Mouse (Mus musculus) stomach, embryonic 14.5 days (tissue): ENCODE measurements around the gene Tet1. TPM values are rescaled to one million over a fixed set of nuclear protein-coding genes. Genes with fewer than 3 reads are reported as not detected.
A peak's percentile ranks its signal among the peaks of the same experiment; 100 is the strongest.

Source experiments
- ATAC-seq: fragments of 200-750 bp; cut with Nextera tagmentation; 2 replicates; pipeline ENCODE4 v1.8.0; 2017; ENCODE audit warnings: low read depth, moderate TSS enrichment; ENCODE audit not compliant: insufficient number of reproducible peaks, insufficient read depth, low FRiP score
- H3K27ac ChIP-seq: fragments of 300-500 bp; sonication (generic); 2 replicates; pipeline ENCODE4 v1.5.1; 2014; ENCODE audit warnings: mild to moderate bottlenecking, low read length, moderate library complexity, mixed read lengths
- H3K27me3 ChIP-seq: fragments of 300-500 bp; sonication (generic); 2 replicates; pipeline ENCODE4 v1.6.1; 2014; ENCODE audit warnings: low read length, control low read depth, mixed read lengths; ENCODE audit not compliant: control insufficient read depth, insufficient read depth
- H3K36me3 ChIP-seq: fragments of 300-500 bp; sonication (generic); 2 replicates; pipeline ENCODE4 v1.6.1; 2014; ENCODE audit warnings: mild to moderate bottlenecking, control low read depth, low read length, moderate library complexity, mixed read lengths; ENCODE audit not compliant: control insufficient read depth, insufficient read depth
- H3K4me1 ChIP-seq: fragments of 300-500 bp; sonication (generic); 2 replicates; pipeline ENCODE4 v1.6.1; 2014; ENCODE audit warnings: low read length, control low read depth, mixed read lengths; ENCODE audit not compliant: control insufficient read depth, insufficient read depth
- H3K4me2 ChIP-seq: fragments of 300-500 bp; sonication (generic); replicated peaks from 2 replicates; pipeline ENCODE4 v1.6.1; 2014; ENCODE audit warnings: low read depth, low read length, control low read depth
- H3K4me3 ChIP-seq: fragments of 300-500 bp; sonication (generic); 2 replicates; pipeline ENCODE4 v1.5.1; 2014; ENCODE audit warnings: low read depth, low read length, control low read depth
- H3K9ac ChIP-seq: fragments of 300-500 bp; sonication (generic); replicated peaks from 2 replicates; pipeline ENCODE4 v1.6.1; 2014; ENCODE audit warnings: low read depth, mild to moderate bottlenecking, control low read depth, low read length, moderate library complexity, mixed read lengths
- H3K9me3 ChIP-seq: fragments of 300-500 bp; sonication (generic); 2 replicates; pipeline ENCODE4 v1.6.1; 2016; ENCODE audit warnings: low read depth, low read length, control low read depth; ENCODE audit not compliant: control insufficient read depth
- WGBS: fragments of 180-500 bp; shearing (Covaris S2); extraction: QIAGEN DNeasy Blood & Tissue Kit; methylation state at CpG from one replicate; pipeline ENCODE4 v1.1.7; 2014; 5-methylcytosine and 5-hydroxymethylcytosine counted together
- polyA plus RNA-seq: library from polyadenylated mRNA; unstranded; fragments of >200 nt; fragmentation: Nextera tagmentation; extraction: Ambion mirVana; gene quantifications from 2 replicates; pipeline ENCODE4 v1.2.1, GENCODE M21; 2014

The Tet1 gene
- polyA plus RNA-seq, 1 experiment from 2014 or later: 33.3 TPM

DNA sequence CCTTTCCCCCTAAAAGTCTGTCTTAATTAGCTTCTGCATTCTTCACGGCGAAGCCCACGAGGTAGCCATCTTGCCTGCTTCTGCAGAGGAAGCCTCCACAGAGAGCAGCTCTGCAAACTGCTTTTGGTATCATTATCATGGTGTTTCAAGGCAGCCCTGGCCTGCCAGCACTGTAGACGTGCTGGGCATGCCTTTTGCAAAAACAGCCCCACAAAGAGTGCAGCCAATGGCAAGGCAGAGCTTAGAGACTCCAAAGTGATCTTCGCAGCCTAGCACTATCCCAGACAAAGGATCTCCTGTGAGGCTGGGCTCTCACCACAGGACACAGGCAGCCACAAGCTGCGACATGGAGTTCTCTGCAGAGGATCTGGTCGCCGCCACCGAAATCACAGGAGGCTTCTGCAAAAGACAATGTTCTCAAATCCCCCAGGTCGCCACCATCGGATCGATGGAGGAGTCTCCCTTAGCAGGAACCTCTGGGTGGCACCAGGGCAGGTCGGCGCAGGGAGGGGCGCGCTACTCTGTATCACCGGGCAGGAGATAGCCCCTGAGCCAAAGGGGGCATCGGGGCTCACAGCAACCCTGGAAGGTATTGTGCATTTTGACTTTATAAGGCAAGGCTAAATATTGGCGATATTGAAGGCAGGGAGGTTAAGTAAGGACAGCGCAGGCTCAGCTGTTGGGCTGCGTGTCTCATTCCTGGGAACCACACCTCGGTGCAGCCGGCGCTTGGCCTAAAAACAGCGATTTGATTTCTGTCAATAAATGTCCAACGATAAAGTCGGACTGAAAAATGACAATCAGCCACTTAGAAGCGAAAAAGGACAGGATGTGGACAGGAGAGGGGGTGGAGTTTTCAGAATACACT lies 43.4 kb downstream of the Tet1 start:
- WGBS: 2% methylated on average over 28 of the region's 28 CpGs
- Histone ChIP-seq H3K36me3 (no peaks in the 10 kb centered on the region), H3K4me3 (peak overlapping the region; percentile 40), H3K27ac (peak overlapping the region; percentile 87), H3K9ac (peak overlapping the region; percentile 57), H3K4me2 (peak overlapping the region; percentile 85), H3K27me3 (no peaks in the 10 kb centered on the region), H3K4me1 (peaks cover 13% of the 10 kb centered on the region; the same call in 1 of the 2 replicates), H3K9me3 (no peaks in the 10 kb centered on the region)
- peak; percentile 93 for ATAC-seq

DNA sequence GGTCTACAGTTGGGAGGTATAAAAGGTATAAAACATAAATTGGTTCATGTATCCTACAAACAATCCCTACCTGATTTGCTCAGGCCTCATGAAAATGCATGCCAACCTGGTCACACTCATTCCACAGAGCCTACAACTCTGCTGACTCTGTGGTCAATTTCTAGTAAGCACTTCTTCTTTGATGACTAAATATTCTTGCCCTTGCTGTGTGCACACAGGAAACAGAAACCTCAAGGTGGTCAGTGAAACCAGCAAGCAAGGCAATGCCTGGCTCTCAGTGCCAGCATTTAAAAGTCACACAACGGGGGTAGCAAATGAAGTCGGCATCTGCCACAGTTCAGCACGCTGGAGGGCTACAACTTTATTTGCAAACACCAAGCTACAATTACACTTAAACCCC lies 45.2 kb downstream of the Tet1 start:
- 60% methylated on average over 3 of the region's 3 CpGs for WGBS
- Histone ChIP-seq H3K9me3 (no peaks in the 10 kb centered on the region), H3K27ac (no peak overlapping the region), H3K27me3 (no peaks in the 10 kb centered on the region), H3K4me2 (peak overlapping the region; percentile 85), H3K4me1 (peaks cover 13% of the 10 kb centered on the region; the same call in 1 of the 2 replicates), H3K36me3 (no peaks in the 10 kb centered on the region), H3K4me3 (peak overlapping the region; percentile 40), H3K9ac (no peak overlapping the region)
- ATAC-seq: no peak

DNA sequence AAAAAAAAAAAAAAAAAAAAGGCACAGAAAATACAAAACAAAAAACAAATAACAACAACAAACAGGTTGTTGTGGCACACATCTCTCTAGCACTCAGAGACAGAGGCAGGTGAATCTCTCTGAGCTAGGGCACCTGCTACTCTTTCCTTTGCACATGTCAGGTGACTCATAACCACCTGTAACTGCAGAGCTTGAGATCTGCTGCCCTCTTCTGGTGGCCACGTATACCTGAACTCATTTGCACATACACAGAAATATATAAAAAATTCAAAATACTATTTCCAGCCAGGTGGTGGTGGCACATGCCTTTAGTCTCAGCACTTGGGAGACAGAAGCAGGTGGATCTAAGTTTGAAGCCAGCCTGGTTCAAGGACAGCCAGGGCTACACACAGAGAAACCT lies 46.4 kb downstream of the Tet1 start:
- peaks cover 13% of the 10 kb centered on the region; the same call in 1 of the 2 replicates for H3K4me1 ChIP-seq
- WGBS: 91% methylated on average over 1 of the region's 1 CpGs
- no peaks in the 10 kb centered on the region for H3K9me3 ChIP-seq

DNA sequence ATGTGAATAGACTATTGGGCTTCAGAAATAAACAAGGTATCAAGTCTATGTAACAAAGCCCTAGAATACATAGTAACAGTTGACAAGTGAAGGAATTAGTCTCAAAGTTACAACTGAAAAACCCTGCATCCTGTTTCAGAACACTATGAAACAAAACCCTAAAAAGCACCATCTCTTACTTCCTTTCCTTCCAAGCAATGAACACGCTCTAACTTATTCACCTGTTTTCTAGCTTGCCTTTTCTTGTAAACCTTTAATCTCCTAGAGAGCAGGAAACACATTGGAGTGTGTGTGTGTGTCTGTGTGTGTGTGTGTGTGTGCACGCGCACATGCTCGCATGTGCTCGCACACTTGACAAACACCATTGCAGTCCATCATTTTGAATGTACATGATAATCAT lies 49.8 kb downstream of the Tet1 start:
- H3K9me3 ChIP-seq: no peaks in the 10 kb centered on the region
- WGBS: 95% methylated on average over 5 of the region's 5 CpGs
- no peak overlapping the region for H3K27ac ChIP-seq
- H3K9ac ChIP-seq: no peak overlapping the region
- peaks cover 8% of the 10 kb centered on the region; the same call in 1 of the 2 replicates for H3K4me1 ChIP-seq
- ATAC-seq: no peak
- no peak overlapping the region for H3K4me3 ChIP-seq
- H3K36me3 ChIP-seq: no peaks in the 10 kb centered on the region
- H3K4me2 ChIP-seq: no peak overlapping the region
- H3K27me3 ChIP-seq: no peaks in the 10 kb centered on the region

More for the DNA sequence above, 46.4 kb downstream of the Tet1 start:
- H3K27me3 ChIP-seq: no peaks in the 10 kb centered on the region
- H3K4me2 ChIP-seq: no peak overlapping the region
- H3K4me3 ChIP-seq: no peak overlapping the region
- ATAC-seq: no peak
- H3K36me3 ChIP-seq: no peaks in the 10 kb centered on the region
- H3K9ac ChIP-seq: no peak overlapping the region
- H3K27ac ChIP-seq: no peak overlapping the region

DNA sequence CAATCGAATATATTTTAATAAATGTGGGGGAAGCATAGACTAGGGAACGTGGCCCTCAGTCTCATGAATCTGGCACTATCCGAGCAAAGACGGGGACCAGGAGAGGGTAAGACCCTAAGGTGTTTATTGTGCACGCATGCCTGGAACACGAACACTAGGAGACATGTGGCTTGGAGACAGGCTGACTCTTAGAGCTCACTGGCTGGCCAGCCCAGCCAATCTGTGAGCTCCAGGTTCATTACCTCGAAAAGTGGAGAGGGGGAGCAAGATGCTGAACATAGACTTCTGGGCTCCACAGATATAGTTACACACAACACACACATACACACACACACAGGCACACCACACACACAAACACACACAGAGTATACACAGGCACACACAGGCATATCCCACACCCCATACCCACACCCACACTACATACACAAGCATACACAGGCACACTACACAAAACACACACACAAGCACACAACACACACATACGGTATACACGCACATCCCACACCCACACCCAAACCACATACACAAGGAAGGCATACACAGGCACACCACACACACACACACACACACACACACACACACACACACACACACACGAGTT lies 52.0 kb downstream of the Tet1 start:
- Histone ChIP-seq H3K9ac (no peak overlapping the region), H3K27ac (no peak overlapping the region), H3K4me2 (no peak overlapping the region), H3K27me3 (no peaks in the 10 kb centered on the region), H3K4me3 (no peak overlapping the region), H3K4me1 (no peaks in the 10 kb centered on the region), H3K9me3 (no peaks in the 10 kb centered on the region), H3K36me3 (no peaks in the 10 kb centered on the region)
- no peak for ATAC-seq
- 74% methylated on average over 10 of the region's 10 CpGs for WGBS

DNA sequence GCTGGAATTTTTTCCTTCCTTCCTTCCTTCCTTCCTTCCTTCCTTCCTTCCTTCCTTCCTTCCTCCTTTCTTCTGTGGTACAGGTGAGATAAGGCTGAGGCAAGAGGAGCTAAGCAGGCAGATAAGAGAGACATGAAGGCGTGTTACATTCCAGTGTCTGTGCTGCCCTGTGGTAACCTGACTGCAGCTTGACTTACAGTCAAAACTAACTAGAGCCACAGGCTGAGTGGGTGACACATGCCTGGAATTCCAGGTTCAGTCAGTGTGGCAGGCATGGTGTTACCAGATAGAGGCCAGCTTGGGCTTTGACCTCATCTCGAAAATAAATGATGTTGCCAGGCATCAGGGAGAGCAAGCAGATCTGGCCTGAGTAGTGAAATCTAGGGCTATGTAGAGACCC lies 53.8 kb downstream of the Tet1 start:
- H3K27me3 ChIP-seq: no peaks in the 10 kb centered on the region
- H3K4me2 ChIP-seq: no peak overlapping the region
- no peak for ATAC-seq
- no peaks in the 10 kb centered on the region for H3K36me3 ChIP-seq
- WGBS: 28% methylated on average over 2 of the region's 2 CpGs
- no peak overlapping the region for H3K9ac ChIP-seq
- no peak overlapping the region for H3K4me3 ChIP-seq
- H3K27ac ChIP-seq: no peak overlapping the region
- H3K4me1 ChIP-seq: no peaks in the 10 kb centered on the region
- no peaks in the 10 kb centered on the region for H3K9me3 ChIP-seq

DNA sequence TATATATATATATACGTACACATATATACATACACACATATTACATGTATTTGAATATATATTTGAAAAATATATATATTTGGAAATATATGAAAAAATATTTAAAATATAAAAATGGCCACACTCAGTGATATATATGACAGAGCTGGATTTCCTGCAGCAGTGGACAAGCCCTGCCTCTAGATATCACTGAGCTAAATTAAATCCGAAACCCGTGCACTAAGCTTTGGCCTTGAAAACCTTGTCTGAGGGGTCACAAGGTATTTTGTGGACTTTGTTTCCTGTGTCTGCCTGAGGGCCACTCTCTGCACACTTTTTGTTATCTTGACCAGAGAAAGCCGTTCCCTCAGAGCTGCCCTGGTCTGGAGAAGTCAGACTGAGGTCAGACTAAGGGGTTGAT lies 54.2 kb downstream of the Tet1 start:
- WGBS: 58% methylated on average over 4 of the region's 4 CpGs
- H3K27me3 ChIP-seq: no peaks in the 10 kb centered on the region
- no peak overlapping the region for H3K9ac ChIP-seq
- H3K4me1 ChIP-seq: no peaks in the 10 kb centered on the region
- no peak overlapping the region for H3K4me2 ChIP-seq
- H3K9me3 ChIP-seq: no peaks in the 10 kb centered on the region
- ATAC-seq: no peak
- H3K27ac ChIP-seq: no peak overlapping the region
- no peak overlapping the region for H3K4me3 ChIP-seq
- no peaks in the 10 kb centered on the region for H3K36me3 ChIP-seq

DNA sequence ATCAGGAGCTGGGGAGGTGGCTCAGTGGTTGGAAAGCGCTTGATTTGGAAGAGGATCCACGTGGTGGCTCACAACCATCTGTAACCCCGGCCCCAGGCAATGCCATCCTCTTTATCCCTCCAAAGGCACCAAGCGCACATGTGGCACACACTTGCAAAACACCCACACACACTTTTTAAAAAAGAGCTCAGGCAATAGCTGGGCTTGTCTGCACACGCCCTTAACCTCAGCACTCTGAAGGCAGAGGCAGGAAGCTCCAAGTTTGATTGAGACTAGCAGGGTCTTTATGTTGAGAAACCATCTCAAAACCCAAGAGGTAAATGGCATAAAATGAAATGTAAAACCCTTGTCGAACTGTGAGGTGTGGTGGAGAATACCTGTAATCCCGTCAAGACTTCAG lies 57.2 kb downstream of the Tet1 start:
- no peaks in the 10 kb centered on the region for H3K9me3 ChIP-seq
- H3K4me2 ChIP-seq: no peak overlapping the region
- no peak overlapping the region for H3K4me3 ChIP-seq
- no peaks in the 10 kb centered on the region for H3K4me1 ChIP-seq
- H3K9ac ChIP-seq: no peak overlapping the region
- 86% methylated on average over 7 of the region's 7 CpGs for WGBS
- ATAC-seq: no peak
- no peaks in the 10 kb centered on the region for H3K27me3 ChIP-seq
- no peaks in the 10 kb centered on the region for H3K36me3 ChIP-seq
- no peak overlapping the region for H3K27ac ChIP-seq
